Mouse (Mus musculus) kidney, postnatal 36 days (tissue): ENCODE data around the gene Tmem182.

Experiments
- DNase-seq, 2 experiments: peaks; one replicate each; pipeline ENCODE4 v3.0.0; 2021 to 2022; ENCODE audit warnings: mixed read lengths in 2 of 2

Gene Tmem182

GRCm38 (mm10) chr1:40867651-40868050, 62.2 kb downstream of the Tmem182 start:
- DNase-seq: no peak

DNA sequence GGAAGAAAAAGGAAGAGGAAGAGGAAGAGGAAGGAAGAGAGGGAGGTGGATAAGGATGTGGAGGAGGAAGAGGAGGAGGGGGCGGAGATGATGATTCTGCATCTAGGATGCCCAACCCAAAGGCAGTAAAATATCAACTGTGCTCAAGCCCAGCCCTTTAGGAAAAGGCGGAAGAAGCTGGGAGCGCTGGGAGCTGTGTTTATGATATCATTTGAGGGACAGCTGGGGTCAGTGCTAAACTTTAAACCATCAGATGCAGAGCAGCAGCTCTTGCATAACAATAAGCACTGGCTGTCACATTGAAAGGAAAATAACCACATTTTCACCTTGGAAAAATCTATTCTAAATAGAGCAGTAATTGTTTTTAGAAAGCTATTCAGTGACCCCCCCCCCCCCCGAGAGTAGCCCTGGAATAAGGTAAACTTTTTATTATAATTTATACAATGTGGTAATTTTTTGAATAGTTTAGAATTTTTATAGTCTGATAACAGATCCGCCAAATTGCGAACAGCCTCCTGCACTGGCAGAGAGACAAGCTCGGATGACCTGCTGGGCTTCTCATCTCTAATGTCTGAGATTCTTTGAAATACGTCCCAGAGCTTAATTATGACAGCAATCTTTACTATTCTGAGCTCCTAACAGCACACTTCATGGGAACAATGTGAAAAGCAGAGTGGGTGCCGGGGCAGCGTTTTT, 68.5 kb downstream of the Tmem182 start:
- no peak for DNase-seq

GRCm38 (mm10) chr1:40874456-40875375, 69.3 kb downstream of the Tmem182 start:
- DNase-seq: no peak

DNA sequence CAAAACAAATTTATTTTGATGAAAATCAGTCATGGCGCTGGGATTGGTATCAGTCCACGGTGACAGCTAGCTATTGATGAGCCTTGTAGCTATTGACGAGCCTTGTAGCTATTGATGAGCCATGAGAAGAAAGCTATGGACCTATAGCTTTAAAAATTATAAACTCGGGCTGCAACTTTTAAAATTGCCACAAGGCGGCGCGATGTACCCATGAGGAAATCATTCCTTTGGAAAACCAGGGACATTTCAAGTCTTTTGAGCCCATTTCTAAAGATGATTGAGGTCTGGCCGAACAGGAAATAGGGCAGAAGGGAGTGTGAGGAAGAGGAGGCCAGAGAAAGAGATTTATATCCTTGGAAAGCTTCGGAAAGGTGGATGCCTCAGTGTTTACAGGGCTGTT, 73.7 kb downstream of the Tmem182 start:
- DNase-seq: peak; percentile 45 to 78

GRCm38 (mm10) chr1:40879526-40879925, 74.1 kb downstream of the Tmem182 start:
- no peak for DNase-seq

- DNase-seq: peak in 1 of 2 experiments; percentile 6
Observed at GRCm38 (mm10) chr1:40880527-40880926, 75.1 kb downstream of the Tmem182 start.

- no peak for DNase-seq
Observed at GRCm38 (mm10) chr1:40883856-40884255, 78.5 kb downstream of the Tmem182 start.

GRCm38 (mm10) chr1:40884943-40885342, 79.5 kb downstream of the Tmem182 start:
- peak in 1 of 2 experiments; percentile 9 for DNase-seq

- peak; percentile 88 to 92 for DNase-seq
Observed at GRCm38 (mm10) chr1:40887673-40888072, 82.3 kb downstream of the Tmem182 start.

DNA sequence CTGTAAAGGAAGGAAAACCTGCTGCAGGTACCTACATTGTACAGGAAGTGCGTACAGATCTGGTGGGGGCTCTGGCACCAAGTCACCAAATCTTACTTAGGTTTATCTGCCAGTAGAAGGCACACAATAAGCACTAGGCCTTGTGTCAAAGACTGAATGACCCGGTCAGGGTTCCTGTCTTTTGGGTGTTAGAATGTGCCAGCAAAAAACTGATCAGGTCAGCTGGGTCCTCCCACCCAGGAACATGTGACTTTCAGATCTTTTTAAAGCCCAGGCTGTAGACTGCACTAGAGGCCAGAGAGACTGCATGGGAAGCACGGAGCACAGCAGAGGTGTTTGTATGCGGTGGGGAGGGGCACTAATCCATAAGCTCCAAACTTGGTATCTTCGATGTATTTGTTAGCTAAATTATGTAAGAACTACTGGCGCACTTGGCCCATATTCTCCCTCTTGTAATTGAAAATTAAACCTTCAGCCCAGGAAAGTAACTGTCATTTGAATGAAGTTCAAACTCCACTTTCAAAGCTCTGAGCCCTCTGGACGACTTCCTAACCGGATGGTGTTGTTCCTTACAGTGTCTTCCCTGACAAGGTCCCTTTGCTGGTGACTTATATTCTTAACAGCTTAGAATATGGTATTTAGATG, 83.1 kb downstream of the Tmem182 start:
- DNase-seq: peak; percentile 41

DNA sequence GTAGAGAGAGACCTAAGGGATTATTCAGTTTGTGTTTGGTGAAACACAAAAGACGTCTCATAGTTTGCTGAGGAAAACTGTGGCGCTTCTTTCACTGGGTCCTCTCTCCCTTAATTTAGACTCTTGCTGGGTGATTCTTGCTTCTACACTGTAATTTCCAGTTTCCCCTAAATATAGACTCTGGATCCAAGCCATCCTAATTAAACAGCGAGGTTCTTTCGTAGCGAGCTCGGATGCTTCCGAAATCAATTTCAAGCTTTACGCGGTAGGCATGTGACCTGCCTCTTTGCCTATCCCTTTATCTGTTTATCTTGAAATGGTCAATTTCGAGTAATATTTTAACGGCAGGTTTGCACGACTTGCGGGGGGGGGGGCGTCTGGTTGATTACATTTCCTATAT, 84.2 kb downstream of the Tmem182 start:
- no peak for DNase-seq

DNA sequence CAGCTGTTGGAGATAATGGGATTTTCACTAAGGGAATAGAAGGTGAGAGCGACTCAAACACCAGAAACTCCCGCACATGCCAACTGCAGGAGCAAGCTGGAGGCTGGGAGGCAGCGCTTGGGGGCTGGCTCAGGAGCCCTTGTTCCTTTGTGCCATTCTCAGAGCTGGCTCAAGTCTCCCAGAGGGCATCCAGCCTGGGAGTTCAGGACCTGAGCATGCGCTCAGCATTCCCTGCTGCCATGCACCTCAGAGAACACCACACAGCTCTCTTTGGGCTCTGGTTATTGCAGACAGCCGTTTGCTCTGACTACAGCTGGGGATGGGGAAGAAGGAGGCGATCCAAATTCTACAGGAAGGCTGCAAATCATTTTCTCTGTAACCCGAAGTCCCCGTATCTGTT, 84.8 kb downstream of the Tmem182 start:
- DNase-seq: peak; percentile 10 to 25

DNA sequence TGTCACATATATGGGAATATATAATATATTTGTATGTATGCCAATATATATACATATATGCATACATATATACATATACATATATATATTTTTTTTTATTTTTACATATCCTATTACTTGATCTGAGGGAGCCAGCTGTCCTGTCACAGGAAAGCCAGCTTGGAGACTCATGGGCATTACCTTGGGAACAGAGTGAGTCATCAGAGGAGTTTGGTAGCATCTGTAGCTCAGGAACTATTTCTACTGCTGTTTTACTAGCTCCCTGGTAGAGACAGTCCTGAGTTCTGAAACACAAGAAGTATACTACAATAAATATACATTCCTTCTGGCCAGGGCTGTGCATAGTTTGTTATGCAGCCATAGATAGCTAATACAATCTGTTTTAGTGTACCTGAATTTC, 98.3 kb downstream of the Tmem182 start:
- no peak for DNase-seq
